Mouse (Mus musculus): ENCODE data around the gene Gdpd3.

DNA sequence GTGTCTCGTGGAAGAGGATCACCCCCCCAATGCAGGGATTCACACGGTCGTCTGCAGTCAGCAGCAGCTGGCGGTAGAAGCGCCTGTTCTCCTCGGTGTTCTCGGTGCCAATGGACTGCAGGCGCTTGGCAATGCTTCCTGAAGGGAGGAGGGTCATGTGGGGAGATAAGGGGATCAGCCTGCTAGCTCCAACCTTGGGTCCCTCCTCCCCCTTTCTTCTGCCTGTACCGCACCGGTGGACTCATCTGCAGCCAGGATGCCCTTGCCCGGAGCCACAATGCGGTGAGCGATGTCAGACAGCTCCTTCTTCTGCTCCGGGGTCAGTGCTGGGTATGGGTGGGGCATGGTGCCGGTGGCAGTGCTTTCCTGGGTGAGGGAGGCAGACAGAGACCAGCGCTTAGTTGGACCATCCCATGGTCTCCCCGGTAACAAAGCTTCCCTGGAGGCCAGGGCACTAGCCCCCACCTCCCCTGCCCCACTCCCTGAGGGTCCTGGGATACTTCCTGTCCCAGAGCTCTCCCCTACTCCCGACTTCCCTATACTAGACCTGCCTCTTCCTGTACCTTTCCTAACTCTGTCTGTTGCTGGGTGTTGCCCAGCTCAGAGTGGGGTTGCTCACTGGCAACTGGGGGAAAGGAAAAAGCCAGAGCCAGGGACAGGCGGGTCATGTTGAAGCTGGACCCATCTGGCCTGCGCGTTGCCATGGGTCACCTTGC lies 31.4 kb downstream of the Gdpd3 start, which contains the start of gene Fam57b:
- no peak for TF ChIP-seq CTCF (conservative IDR thresholded peaks at IDR 0.05; ENCODE audit: insufficient read depth, insufficient read length, low read depth, low read length)
- TF ChIP-seq POLR2A (IDR thresholded peaks at IDR 0.05; ENCODE audit: low read depth, low read length): no peak

All from kidney, adult 2 months (tissue).